Mouse (Mus musculus) midbrain, embryonic 13.5 days (tissue): ENCODE results near the gene Tas2r139. TPM values are rescaled to one million over a fixed set of nuclear protein-coding genes. Genes with fewer than 3 reads are reported as not detected.
"Not testable (repeated sequence)": the region's sequence is repeated elsewhere in the genome, so short reads cannot be mapped to it uniquely, and the experiment has no call there.

ENCODE experiments used
- ATAC-seq: fragments of 200-750 bp; cut with Nextera tagmentation; 2 replicates; pipeline ENCODE4 v1.8.0; 2017; ENCODE audit warnings: mild to moderate bottlenecking, moderate TSS enrichment, moderate library complexity
- H3K27ac ChIP-seq: fragments of 300-500 bp; sonication (generic); 2 replicates; pipeline ENCODE4 v1.5.1; 2015; ENCODE audit warnings: inconsistent platforms, mild to moderate bottlenecking, moderate library complexity
- H3K27me3 ChIP-seq: fragments of 300-500 bp; sonication (generic); 2 replicates; pipeline ENCODE4 v1.6.1; 2015; ENCODE audit warnings: mild to moderate bottlenecking, inconsistent platforms
- H3K36me3 ChIP-seq: fragments of 300-500 bp; sonication (generic); 2 replicates; pipeline ENCODE4 v1.6.1; 2015; ENCODE audit warnings: mild to moderate bottlenecking, inconsistent platforms
- H3K4me1 ChIP-seq: fragments of 300-500 bp; sonication (generic); replicated peaks from 2 replicates; pipeline ENCODE4 v1.6.1; 2015; ENCODE audit warnings: inconsistent platforms
- H3K4me2 ChIP-seq: fragments of 300-500 bp; sonication (generic); replicated peaks from 2 replicates; pipeline ENCODE4 v1.6.1; 2015; ENCODE audit warnings: moderate library complexity, mild to moderate bottlenecking, inconsistent platforms
- H3K4me3 ChIP-seq: fragments of 300-500 bp; sonication (generic); replicated peaks from 2 replicates; pipeline ENCODE4 v1.5.1; 2015; ENCODE audit warnings: mild to moderate bottlenecking, inconsistent platforms
- H3K9ac ChIP-seq: fragments of 300-500 bp; sonication (generic); replicated peaks from 2 replicates; pipeline ENCODE4 v1.6.1; 2015; ENCODE audit warnings: mild to moderate bottlenecking, inconsistent platforms
- H3K9me3 ChIP-seq: fragments of 300-500 bp; sonication (generic); 2 replicates; pipeline ENCODE4 v1.6.1; 2016; ENCODE audit warnings: mild to moderate bottlenecking, inconsistent platforms
- WGBS: fragments of 180-500 bp; shearing (Covaris S2); methylation state at CpG from one replicate; pipeline ENCODE4 v1.1.7; 2015; 5-methylcytosine and 5-hydroxymethylcytosine counted together
- polyA plus RNA-seq: library from polyadenylated mRNA; unstranded; fragments of >200 nt; fragmentation: Nextera tagmentation; extraction: Ambion mirVana; gene quantifications from 2 replicates; pipeline ENCODE4 v1.2.1, GENCODE M21; 2015

Gene Tas2r139
- polyA plus RNA-seq, result not detected in 2 replicates

- Histone ChIP-seq H3K27ac (no peak within 1 kb of the TSS), H3K9me3 (no peaks in the 10 kb centered on the region), H3K9ac (no peak within 1 kb of the TSS), H3K4me3 (no peak within 1 kb of the TSS), H3K36me3 (no peaks in the 10 kb centered on the region), H3K4me1 (no peaks in the 10 kb centered on the region), H3K4me2 (no peak within 1 kb of the TSS), H3K27me3 (no peaks in the 10 kb centered on the region)
- 71% methylated on average over 3 of the region's 3 CpGs for WGBS
- ATAC-seq, result no peak
These were observed at the start of gene Tas2r139 for GRCm38 (mm10) chr6:42140636-42141035. Gene Tas2r139 (plus strand): TSS chr6:42140936.

- ATAC-seq, H3K4me2 ChIP-seq, H3K4me3 ChIP-seq, H3K4me1 ChIP-seq, H3K36me3 ChIP-seq, H3K27me3 ChIP-seq, H3K27ac ChIP-seq, H3K9me3 ChIP-seq, H3K9ac ChIP-seq: not testable (repeated sequence)
- WGBS, result 76% methylated on average over 15 of the region's 15 CpGs
These were observed 10.4 kb downstream of the Tas2r139 start for GRCm38 (mm10) chr6:42151115-42151514.

- Histone ChIP-seq H3K4me1 (no peaks in the 10 kb centered on the region), H3K9me3 (no peaks in the 10 kb centered on the region), H3K4me2 (no peak overlapping the region), H3K36me3 (no peaks in the 10 kb centered on the region), H3K27ac (no peak overlapping the region), H3K4me3 (no peak overlapping the region), H3K27me3 (no peaks in the 10 kb centered on the region), H3K9ac (no peak overlapping the region)
- no peak for ATAC-seq
- WGBS, result 79% methylated on average over 1 of the region's 1 CpGs
These were observed 41.7 kb downstream of the Tas2r139 start for GRCm38 (mm10) chr6:42182462-42182861.

GRCm38 (mm10) chr6:42186230-42186629, 45.5 kb downstream of the Tas2r139 start:
- 47% methylated on average over 3 of the region's 3 CpGs for WGBS
- no peaks in the 10 kb centered on the region for H3K27me3 ChIP-seq
- H3K9me3 ChIP-seq, result no peaks in the 10 kb centered on the region
- H3K4me3 ChIP-seq, result no peak overlapping the region
- no peak overlapping the region for H3K27ac ChIP-seq
- H3K4me2 ChIP-seq, result no peak overlapping the region
- H3K36me3 ChIP-seq, result no peaks in the 10 kb centered on the region
- no peak for ATAC-seq
- no peaks in the 10 kb centered on the region for H3K4me1 ChIP-seq
- no peak overlapping the region for H3K9ac ChIP-seq

Other genes with a start within 250 kb of the Tas2r139 start
- gene Sval1, start 189.3 kb upstream of the Tas2r139 start, polyA plus RNA-seq, result not detected in 2 replicates
- gene Sval3, start 172.8 kb upstream of the Tas2r139 start, polyA plus RNA-seq, result not detected in 2 replicates
- gene Sva, start 102.5 kb upstream of the Tas2r139 start, polyA plus RNA-seq, result not detected in 2 replicates
- gene Tas2r144, start 74.4 kb downstream of the Tas2r139 start, polyA plus RNA-seq, result not detected in 2 replicates
- gene Gstk1, start 105.0 kb downstream of the Tas2r139 start, polyA plus RNA-seq, result 9.1 and 10.8 TPM in 2 replicates
- 0.18 TPM in 1 of 2 replicates, not detected in the other for gene Tmem139, start 121.0 kb downstream of the Tas2r139 start, polyA plus RNA-seq
- gene Casp2, start 124.0 kb downstream of the Tas2r139 start, polyA plus RNA-seq, result 57.3 and 57.6 TPM in 2 replicates
- gene Clcn1, start 145.7 kb downstream of the Tas2r139 start, polyA plus RNA-seq, result 1.9 TPM in 2 replicates
- 5.4 and 5.7 TPM in 2 replicates for gene Fam131b, start 183.7 kb downstream of the Tas2r139 start, polyA plus RNA-seq
- gene Zyx, start 208.7 kb downstream of the Tas2r139 start, polyA plus RNA-seq, result 43.2 and 46.2 TPM in 2 replicates
- 0.24 TPM in 2 replicates for gene Epha1, start 232.3 kb downstream of the Tas2r139 start, polyA plus RNA-seq